Mouse (Mus musculus) spleen, postnatal 0 days (tissue): Measurements from ENCODE around the gene Fuca1. TPM values are rescaled to one million over a fixed set of nuclear protein-coding genes. Genes with fewer than 3 reads are reported as not detected.

Source experiments
- polyA plus RNA-seq: library from polyadenylated mRNA; unstranded; fragments of >200 nt; fragmentation: Nextera tagmentation; extraction: Ambion mirVana; gene quantifications from 2 replicates; pipeline ENCODE4 v1.2.1, GENCODE M21; 2015

Fuca1 gene
- 51.0 and 58.0 TPM in 2 replicates for polyA plus RNA-seq

DNA sequence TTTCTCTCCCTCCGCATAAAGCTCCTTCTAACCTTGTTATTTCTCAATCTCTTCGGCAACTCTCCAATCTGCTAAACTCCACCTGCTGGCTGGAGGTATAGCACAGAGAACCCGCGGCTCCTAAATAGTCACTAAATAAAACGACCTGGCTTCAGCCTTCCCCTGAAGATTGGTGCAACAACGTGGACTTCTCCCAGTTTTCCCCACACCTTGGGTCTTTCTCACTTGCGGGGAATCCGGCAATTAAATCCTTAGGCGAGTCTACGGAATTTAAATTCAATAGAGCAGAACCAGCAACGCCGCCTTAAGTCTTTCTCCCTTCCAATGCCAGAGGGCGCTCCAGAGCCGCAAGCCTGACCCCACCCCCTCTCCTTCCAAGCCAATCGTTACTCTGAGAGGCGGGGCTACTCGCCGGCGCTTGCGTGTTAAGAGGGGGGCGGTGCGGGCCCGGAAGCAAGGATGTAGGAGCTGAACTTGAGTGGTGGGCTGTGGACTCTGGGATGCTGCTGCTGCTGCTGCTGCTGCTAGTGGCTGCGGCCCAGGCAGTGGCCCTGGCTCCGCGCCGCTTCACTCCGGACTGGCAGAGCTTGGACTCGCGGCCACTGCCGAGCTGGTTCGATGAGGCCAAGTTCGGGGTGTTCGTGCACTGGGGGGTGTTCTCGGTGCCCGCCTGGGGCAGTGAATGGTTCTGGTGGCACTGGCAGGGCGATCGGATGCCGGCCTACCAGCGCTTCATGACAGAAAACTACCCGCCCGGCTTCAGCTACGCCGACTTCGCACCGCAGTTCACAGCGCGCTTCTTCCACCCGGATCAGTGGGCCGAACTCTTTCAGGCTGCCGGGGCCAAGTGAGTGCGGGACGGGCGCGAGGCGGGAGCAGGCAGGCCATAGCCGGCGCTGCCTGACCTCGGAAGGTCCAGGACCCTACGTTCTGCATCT, at the start of gene Fuca1:
Fuca1 (plus strand) TSS at position 432 of the 938 bp plus-strand sequence.

DNA sequence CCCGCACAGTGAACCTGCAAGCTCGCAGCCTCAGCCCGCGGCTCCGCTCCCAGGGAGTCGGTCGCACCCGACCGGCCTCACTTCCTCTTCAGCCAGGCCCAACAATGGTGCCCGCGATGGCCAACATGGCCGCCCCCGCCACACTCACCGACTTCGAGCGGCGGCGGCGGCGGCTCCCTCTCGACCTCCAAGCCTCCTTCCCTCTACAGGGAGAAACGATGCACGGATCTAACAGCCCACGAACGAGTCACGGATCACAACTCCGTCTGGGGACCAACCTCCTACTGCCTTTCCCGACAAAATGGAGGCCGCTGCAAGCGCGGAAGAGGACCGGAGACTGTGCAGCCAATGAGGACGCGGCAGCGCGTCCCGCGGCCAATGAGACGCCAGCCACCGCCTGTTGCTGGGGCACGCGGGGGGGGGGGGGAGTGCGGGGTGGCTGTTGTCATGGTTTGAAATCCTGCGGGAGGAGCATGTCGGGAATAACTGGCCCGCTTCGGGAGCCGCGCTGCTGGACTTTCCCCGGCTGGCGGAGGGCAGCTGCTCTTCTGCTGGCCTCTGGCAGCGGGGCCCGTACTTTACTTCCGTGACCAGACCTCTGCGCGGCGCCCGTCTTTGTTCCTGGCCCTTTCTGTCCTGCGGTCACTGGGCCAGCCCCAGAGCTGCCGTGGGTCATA, 46.9 kb upstream of the Fuca1 start, which contains the start of gene Pnrc2:
Pnrc2 (minus strand) TSS at position 325 of the 677 bp plus-strand sequence.

DNA sequence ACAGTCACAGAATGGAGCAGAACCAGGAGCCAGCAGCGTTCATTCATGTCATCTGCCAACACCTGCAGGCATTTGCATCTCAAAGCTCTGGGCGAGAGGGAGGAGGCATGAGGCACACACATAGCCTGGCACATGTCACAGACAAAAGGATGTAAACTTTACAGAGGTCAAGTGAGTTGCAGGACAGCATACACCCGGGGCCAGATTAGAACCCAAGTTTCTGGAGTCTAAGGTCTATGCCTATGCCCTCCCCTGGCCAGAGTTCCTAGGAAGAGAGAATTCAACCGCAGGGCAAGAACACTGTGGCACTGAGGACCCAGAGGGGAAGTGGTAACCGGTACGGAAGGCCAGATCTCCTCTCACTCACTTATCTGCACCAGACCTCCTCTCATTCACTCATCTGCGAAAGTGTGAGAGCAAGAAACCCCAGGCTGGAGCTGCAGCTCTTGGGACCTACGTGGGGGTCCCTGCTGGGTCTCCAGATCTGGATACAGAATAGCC, 25.4 kb upstream of the Fuca1 start, which contains the start of gene Cnr2:
Cnr2 (plus strand) TSS at position 324 of the 501 bp plus-strand sequence.

DNA sequence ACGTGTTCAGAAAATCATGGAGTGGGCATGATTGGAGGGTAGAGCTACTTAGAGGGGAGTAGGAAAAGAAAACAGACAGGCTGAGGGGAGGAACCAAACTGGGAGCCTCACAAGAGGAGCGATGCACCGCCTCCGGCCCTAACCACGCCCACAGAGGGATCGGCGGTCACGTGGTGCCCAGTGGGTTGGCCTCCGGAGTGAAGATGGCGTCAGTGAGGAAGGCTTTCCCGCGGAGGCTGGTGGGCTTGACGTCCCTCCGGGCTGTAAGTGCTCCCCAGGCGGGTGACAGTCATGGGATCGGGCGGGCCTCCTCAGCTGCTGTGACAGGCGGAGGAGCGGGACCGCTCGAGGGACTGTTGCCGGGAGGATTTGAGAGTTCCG, 25.7 kb downstream of the Fuca1 start, which contains the start of gene Hmgcl:
Hmgcl (plus strand) TSS at position 171 of the 381 bp plus-strand sequence.

DNA sequence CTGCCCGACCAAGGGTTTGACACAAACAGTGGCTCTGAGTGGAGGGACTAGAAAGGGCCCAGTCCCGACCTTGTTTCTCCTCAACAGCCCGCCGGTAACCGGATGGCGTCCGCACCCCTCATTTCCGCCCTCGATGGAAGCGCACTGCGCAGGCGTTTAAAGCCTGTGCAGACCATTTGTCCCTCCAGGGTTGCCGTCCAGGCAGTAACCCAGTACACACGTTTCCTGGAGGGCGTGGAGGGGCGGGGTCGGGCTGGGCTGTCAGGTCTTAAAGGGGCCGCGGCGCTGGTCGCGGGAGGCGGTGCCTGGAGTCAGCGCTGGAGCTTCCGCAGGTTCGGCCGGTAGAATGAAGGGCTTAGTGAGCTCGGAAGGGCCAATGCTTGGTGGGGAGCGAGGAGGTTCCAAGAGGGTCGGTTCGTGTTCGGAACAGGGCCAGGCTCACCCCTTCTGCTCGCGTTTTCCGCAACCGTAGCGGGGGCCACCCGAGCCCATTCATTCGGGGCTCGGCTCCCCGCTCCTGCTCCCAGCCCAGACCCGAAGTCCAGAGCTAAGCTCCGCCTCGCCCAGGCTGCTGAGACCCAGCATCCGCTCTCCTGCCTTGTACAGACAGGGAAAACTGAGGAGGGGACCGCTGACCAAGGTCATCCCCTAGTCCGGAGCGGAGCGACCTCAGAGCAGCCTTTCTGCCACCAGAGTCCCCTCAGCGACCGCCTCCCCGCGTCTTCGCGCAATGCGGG, 43.1 kb downstream of the Fuca1 start, which contains the start of gene Gale:
Gale (plus strand) TSS at position 271 of the 737 bp plus-strand sequence.

DNA sequence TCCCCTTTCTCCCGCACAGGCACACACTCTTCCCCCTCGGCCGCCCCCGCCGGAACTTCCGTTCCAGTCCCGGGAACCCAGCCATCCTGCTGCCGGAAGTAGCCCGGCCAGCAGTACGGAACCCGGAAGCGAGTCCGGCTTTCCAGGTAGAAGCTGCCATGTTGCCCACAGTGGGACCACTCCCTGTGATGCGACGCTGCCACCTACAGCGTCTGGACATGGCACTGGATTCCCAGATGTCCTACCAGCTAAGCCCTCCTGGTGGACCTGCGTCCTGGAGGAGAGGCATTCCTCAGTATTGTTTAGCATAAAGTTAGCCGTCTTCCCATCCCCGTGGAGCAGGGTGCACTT, 52.0 kb downstream of the Fuca1 start, which contains the start of gene Lypla2:
Lypla2 (minus strand) TSS at position 71 of the 351 bp plus-strand sequence.

DNA sequence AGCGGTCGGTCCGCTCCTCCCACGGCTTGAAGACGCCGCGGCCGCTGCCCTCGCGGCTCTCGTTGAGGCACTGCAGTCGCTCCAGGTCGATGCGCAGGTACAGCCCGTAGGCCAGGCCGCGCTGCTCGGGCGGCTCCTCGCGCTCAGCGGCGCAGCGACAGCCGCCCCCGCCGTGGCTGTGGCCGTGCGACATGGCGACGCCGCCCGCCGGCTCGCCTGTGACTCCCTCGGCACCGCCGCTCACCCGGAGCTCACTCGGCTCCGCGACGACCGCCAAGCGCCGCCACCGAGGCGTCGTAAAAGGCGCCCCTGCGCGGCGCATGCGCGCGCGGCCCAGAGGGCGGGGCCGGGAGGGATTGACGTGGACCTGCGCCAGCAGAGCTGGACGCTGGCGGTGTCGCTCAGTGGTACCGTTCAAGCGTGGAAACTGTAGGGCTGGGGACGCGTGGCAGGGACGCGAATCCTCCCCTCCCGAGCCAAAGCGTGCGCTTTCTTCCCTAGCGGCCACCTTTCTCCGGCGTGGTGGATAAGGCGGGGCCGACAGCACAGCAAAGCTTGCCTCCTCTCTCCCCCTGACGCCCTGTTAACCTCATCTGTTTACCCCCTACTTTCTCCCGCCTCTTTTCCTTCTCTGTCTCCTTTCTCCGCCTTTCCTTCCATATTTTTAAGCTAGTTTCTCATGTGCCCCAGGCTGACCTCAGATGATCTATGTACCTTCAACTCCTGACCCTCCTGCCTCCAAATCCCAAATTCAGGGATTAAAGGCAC, 66.6 kb downstream of the Fuca1 start, which contains the start of gene Pithd1:
Pithd1 (minus strand) TSS at position 322 of the 768 bp plus-strand sequence.

Other genes starting within 250 kb of the Fuca1 start
- gene Ifnlr1, start 234.4 kb upstream of the Fuca1 start, polyA plus RNA-seq = 1.0 and 1.4 TPM in 2 replicates
- 0.07 TPM in 1 of 2 replicates, not detected in the other for gene Il22ra1, start 192.6 kb upstream of the Fuca1 start, polyA plus RNA-seq
- 0.25 and 0.33 TPM in 2 replicates for gene Myom3, start 161.0 kb upstream of the Fuca1 start, polyA plus RNA-seq
- gene Srsf10, start 65.0 kb upstream of the Fuca1 start, polyA plus RNA-seq = 169 and 170 TPM in 2 replicates
- gene Pnrc2, start 46.9 kb upstream of the Fuca1 start, polyA plus RNA-seq = 102 and 106 TPM in 2 replicates
- gene Cnr2, start 25.3 kb upstream of the Fuca1 start, polyA plus RNA-seq = 5.4 and 6.6 TPM in 2 replicates
- 77.9 and 85.9 TPM in 2 replicates for gene Hmgcl, start 25.7 kb downstream of the Fuca1 start, polyA plus RNA-seq
- gene Gale, start 43.0 kb downstream of the Fuca1 start, polyA plus RNA-seq = 15.1 and 15.9 TPM in 2 replicates
- 68.9 and 77.7 TPM in 2 replicates for gene Lypla2, start 51.9 kb downstream of the Fuca1 start, polyA plus RNA-seq
- 76.7 and 90.0 TPM in 2 replicates for gene Pithd1, start 66.5 kb downstream of the Fuca1 start, polyA plus RNA-seq
- gene Eloa, start 101.0 kb downstream of the Fuca1 start, polyA plus RNA-seq = 22.0 and 23.2 TPM in 2 replicates
- 401 and 421 TPM in 2 replicates for gene Rpl11, start 132.7 kb downstream of the Fuca1 start, polyA plus RNA-seq
- gene Id3, start 222.8 kb downstream of the Fuca1 start, polyA plus RNA-seq = 107 and 143 TPM in 2 replicates